Mouse (Mus musculus): ENCODE measurements around the gene Alkbh6. TPM values are rescaled to one million over a fixed set of nuclear protein-coding genes. Genes with fewer than 3 reads are reported as not detected.

Gene Alkbh6
- polyA plus RNA-seq (2017; shearing (Covaris generic)) = 100 to 1,000 TPM in 1 of 2 experiments, 10 to 100 TPM in 1; 92.7 to 159 TPM

DNA sequence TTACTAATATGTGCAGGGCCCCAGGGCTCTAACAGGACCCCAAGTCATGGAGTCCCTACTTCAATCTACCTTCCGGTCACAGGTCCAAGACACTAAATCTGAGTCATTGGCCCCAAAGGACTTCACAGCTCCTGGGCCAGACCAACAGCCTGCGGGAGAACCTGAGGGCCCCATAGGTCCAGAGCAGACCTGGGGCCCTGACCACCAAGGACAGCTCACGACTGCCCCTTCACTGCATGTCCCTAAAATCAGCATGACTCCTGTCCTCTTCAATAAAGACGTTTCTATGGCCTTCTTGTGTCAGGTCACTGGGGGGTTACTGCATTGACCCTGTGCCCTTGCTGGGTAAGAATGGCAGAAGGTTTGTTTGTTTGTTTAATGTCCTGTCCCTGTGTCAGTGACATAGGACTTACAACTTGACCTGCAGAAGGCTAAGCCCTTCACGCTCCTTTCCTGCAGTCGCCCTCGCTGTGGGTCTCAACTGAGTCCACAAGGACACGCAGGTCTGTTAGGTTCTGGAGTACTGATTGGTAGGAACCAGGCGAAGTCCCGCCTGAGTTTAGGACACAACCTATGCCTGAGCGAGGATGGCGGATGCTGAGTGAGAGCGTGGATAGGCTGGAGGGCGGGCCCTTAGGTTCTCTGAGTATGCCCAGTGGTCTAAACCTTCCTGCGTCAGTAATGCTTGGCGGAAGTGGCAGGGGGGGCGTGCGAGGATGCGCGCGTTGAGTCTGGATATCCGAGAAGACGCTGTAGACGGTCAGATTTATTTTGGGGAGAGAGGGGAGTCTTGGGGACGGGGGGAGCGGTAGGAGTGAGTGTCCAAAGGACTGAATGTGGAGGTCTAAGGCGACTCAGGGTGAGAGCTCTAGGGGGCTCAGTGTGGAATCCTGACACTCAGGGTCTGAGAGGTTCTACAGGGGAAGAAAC is at the start of gene Alkbh6:
Alkbh6 (plus strand) TSS at position 642 of the 930 bp plus-strand sequence.

DNA sequence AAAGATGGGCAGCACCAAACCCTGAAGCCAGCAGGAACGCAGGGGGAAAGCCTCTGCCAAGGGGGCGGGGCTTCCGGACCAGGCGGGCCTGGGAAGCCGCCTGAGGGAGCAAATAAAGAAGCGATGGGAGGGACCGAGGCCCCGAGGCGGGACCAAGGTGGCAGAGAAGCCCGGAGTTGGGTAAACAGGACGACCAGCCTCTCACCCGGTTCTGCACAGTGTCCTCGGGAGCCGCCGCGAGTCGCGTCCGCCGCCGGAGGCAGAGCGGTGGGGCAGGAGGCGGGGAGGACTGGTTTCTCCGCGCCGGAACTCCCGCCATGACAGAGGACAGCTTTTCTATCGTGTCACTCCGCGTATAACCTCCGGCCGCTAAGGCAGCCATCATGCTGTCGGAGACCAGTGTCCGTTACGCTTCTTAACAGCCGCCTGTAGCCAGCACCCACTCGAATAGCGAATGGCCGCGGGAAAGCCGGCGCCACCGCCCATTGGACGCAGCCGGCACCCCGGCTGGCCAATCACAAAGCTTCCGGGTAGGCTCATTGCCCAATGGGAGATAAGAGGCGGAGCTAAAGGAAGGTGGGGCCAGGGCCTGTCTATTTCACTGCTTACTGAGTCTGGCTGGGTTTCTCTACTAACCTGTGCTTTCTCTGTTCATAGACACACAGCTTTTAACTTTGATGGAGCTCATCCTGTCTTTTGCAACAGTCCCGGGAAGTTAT is 28.4 kb upstream of the Alkbh6 start, which contains the start of the genes Thap8 and Wdr62:
Thap8 (plus strand) TSS at position 144 of the 719 bp plus-strand sequence.
Wdr62 (minus strand) TSS at position 469 of the 719 bp plus-strand sequence.

DNA sequence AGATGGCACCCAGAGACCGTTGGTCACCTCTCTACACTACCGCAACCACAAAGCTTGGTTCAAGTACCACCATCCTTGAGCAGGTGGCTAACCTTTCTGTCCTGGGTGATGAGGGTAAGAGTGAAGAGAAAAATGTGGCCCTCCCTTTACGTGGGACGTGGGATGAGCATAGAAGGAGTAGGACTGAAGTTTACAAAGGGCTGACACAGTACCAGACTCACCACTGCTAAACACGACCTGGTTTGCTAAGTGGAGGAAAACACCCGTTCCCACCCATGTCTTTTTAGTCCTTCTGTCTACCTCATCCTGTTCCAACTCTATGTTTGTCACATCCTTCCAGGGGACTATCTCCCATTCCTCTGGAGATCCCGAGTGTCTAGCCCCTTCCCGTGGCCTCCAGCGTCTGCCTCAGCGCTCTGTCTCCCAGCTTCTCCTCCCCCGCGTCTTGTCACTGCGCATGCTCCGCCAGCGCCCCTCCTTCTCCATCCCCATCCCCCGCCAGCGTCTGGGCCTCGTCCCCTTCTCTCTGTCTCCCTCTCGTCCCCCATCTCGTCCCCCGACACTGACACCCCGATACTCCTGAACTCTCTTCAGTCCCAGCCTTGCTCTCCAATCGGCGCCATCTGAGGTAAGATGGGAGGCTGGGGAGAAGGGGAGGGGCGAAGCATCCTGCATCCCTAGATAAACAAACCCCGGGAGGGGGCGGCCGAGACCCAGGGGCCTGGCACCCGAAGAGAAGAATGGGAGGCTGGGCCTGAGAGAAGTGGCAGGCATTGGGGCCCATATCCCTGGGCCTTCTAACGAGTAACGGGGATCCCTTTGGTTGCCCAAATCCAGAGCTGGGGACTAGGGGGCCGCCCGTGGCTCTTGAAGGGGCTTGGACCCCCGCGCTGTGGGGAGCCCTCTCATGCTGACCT is 17.0 kb upstream of the Alkbh6 start, which contains the start of gene Clip3:
Clip3 (plus strand) TSS at position 514 of the 917 bp plus-strand sequence.

GRCm38 (mm10) chr7:30314721-30315155 is 6.2 kb downstream of the Alkbh6 start, which contains the start of gene Syne4:
TSS of gene Syne4 (plus strand) at chr7:30314807.

GRCm38 (mm10) chr7:30321539-30322284 is 13.2 kb downstream of the Alkbh6 start, which contains the start of gene E130208F15Rik:
TSS of gene E130208F15Rik (plus strand) at chr7:30321740.

DNA sequence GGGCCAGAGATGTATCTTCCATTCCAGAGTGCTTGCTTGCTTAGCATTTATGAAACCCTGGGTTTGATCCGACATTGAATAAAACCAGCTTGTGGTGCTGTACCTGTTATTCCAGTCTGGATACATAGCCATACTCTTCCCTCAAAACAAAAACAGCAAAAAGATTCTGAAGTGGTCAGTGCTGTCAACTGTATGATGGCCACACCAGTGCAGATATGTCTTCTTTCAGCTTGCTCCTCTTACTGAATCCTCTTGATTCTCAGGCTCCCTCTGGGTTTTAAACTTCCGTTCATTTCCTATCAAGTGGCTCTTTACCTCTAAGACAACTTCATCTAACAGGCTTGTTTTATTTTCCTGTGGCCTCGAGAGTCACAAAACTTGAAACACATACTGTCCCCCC is 15.3 kb downstream of the Alkbh6 start, which contains the start of gene Sdhaf1:
Sdhaf1 (minus strand) TSS at position 101 of the 400 bp plus-strand sequence.

GRCm38 (mm10) chr7:30362652-30363343 is 54.3 kb downstream of the Alkbh6 start, which contains the start of gene Lrfn3:
TSS of gene Lrfn3 (minus strand) at chr7:30362772.

Other genes starting within 250 kb of the Alkbh6 start
- gene Zfp82, start 235.8 kb upstream of the Alkbh6 start, polyA plus RNA-seq (2017; shearing (Covaris generic)) = 1 to 10 TPM; 4.3 to 8.9 TPM
- 1 to 10 TPM in 1 of 2 experiments, not detected in 1; 4.2 TPM for gene Gm26920, start 218.3 kb upstream of the Alkbh6 start, polyA plus RNA-seq (2017; shearing (Covaris generic))
- gene Zfp566, start 218.2 kb upstream of the Alkbh6 start, polyA plus RNA-seq (2017; shearing (Covaris generic)) = 10 to 100 TPM in 1 of 2 experiments, 1 to 10 TPM in 1; 7.9 to 11.2 TPM
- gene Zfp260, start 213.9 kb upstream of the Alkbh6 start, polyA plus RNA-seq (2017; shearing (Covaris generic)) = 10 to 100 TPM; 62.3 to 66.4 TPM
- gene Zfp382, start 186.8 kb upstream of the Alkbh6 start, polyA plus RNA-seq (2017; shearing (Covaris generic)) = 1 to 10 TPM; 5.0 to 7.0 TPM
- gene Zfp146, start 139.0 kb upstream of the Alkbh6 start, polyA plus RNA-seq (2017; shearing (Covaris generic)) = 10 to 100 TPM; 21.8 to 37.9 TPM
- under 1 TPM; 0.64 to 0.74 TPM for gene Cox7a1, start 124.6 kb upstream of the Alkbh6 start, polyA plus RNA-seq (2017; shearing (Covaris generic))
- 10 to 100 TPM; 96.1 to 96.6 TPM for gene Capns1, start 109.9 kb upstream of the Alkbh6 start, polyA plus RNA-seq (2017; shearing (Covaris generic))
- 10 to 100 TPM; 47.8 to 64.2 TPM for gene Polr2i, start 76.8 kb upstream of the Alkbh6 start, polyA plus RNA-seq (2017; shearing (Covaris generic))
- gene Tbcb, start 76.4 kb upstream of the Alkbh6 start, polyA plus RNA-seq (2017; shearing (Covaris generic)) = 100 to 1,000 TPM; 109 to 132 TPM
- not detected for gene Ovol3, start 73.0 kb upstream of the Alkbh6 start, polyA plus RNA-seq (2017; shearing (Covaris generic))
- under 1 TPM; 0.12 to 0.41 TPM for gene Thap8, start 28.6 kb upstream of the Alkbh6 start, polyA plus RNA-seq (2017; shearing (Covaris generic))
- gene Wdr62, start 28.3 kb upstream of the Alkbh6 start, polyA plus RNA-seq (2017; shearing (Covaris generic)) = 1 to 10 TPM; 4.8 to 6.9 TPM
- 1 to 10 TPM; 1.6 to 3.1 TPM for gene Clip3, start 17.0 kb upstream of the Alkbh6 start, polyA plus RNA-seq (2017; shearing (Covaris generic))
- gene Syne4, start 6.1 kb downstream of the Alkbh6 start, polyA plus RNA-seq (2017; shearing (Covaris generic)) = 10 to 100 TPM in 1 of 2 experiments, 1 to 10 TPM in 1; 3.8 to 22.5 TPM
- gene E130208F15Rik, start 13.0 kb downstream of the Alkbh6 start, polyA plus RNA-seq (2017; shearing (Covaris generic)) = not detected
- 10 to 100 TPM; 32.0 to 75.5 TPM for gene Sdhaf1, start 15.2 kb downstream of the Alkbh6 start, polyA plus RNA-seq (2017; shearing (Covaris generic))
- not detected for gene Lrfn3, start 54.1 kb downstream of the Alkbh6 start, polyA plus RNA-seq (2017; shearing (Covaris generic))
- gene Tyrobp, start 105.0 kb downstream of the Alkbh6 start, polyA plus RNA-seq (2017; shearing (Covaris generic)) = 10 to 100 TPM in 1 of 2 experiments, 1 to 10 TPM in 1; 7.1 to 32.2 TPM
- 100 to 1,000 TPM; 470 to 543 TPM for gene Hcst, start 111.1 kb downstream of the Alkbh6 start, polyA plus RNA-seq (2017; shearing (Covaris generic))
- gene Nfkbid, start 113.0 kb downstream of the Alkbh6 start, polyA plus RNA-seq (2017; shearing (Covaris generic)) = 10 to 100 TPM; 78.6 to 95.9 TPM
- gene Aplp1, start 136.8 kb downstream of the Alkbh6 start, polyA plus RNA-seq (2017; shearing (Covaris generic)) = 10 to 100 TPM; 10.8 to 23.2 TPM
- not detected for gene Kirrel2, start 149.0 kb downstream of the Alkbh6 start, polyA plus RNA-seq (2017; shearing (Covaris generic))
- gene Nphs1, start 149.6 kb downstream of the Alkbh6 start, polyA plus RNA-seq (2017; shearing (Covaris generic)) = not detected
- gene Prodh2, start 184.9 kb downstream of the Alkbh6 start, polyA plus RNA-seq (2017; shearing (Covaris generic)) = not detected
- gene Arhgap33, start 226.3 kb downstream of the Alkbh6 start, polyA plus RNA-seq (2017; shearing (Covaris generic)) = 1 to 10 TPM; 1.5 to 2.5 TPM
- gene Hspb6, start 243.5 kb downstream of the Alkbh6 start, polyA plus RNA-seq (2017; shearing (Covaris generic)) = 1 to 10 TPM; 1.9 to 4.1 TPM
- gene Proser3, start 243.6 kb downstream of the Alkbh6 start, polyA plus RNA-seq (2017; shearing (Covaris generic)) = 1 to 10 TPM; 5.7 to 6.2 TPM

All from activated CD4-positive, CD25-positive, alpha-beta regulatory T cell (primary cell).